Mouse (Mus musculus) lung, adult 2 months (tissue): ENCODE measurements around the gene Mcm8. TPM values are rescaled to one million over a fixed set of nuclear protein-coding genes. Genes with fewer than 3 reads are reported as not detected.

Source experiments
- DNase-seq: peaks from one replicate; pipeline ENCODE4 v3.0.0; 2022
- H3K4me1 ChIP-seq: fragments of 200-500 bp; 2 replicates; pipeline ENCODE4 v1.6.1; 2011; ENCODE audit warnings: low read length; ENCODE audit not compliant: control insufficient read depth, insufficient read depth
- H3K4me3 ChIP-seq: fragments of 200-500 bp; replicated peaks from 2 replicates; pipeline ENCODE3; 2011; ENCODE audit warnings: low read depth, mild to moderate bottlenecking, control low read depth, low read length; ENCODE audit errors: extremely low read depth
- CTCF ChIP-seq: fragments of 200-500 bp; IDR thresholded peaks from 2 replicates; pipeline ENCODE4 v1.5.1; 2011; ENCODE audit warnings: mild to moderate bottlenecking, low read length, control low read depth; ENCODE audit not compliant: insufficient read depth
- POLR2A ChIP-seq: fragments of 200-500 bp; IDR thresholded peaks from 2 replicates; pipeline ENCODE4 v1.6.1; 2011; ENCODE audit warnings: low read depth, mild to moderate bottlenecking, control low read depth, low read length, borderline replicate concordance; ENCODE audit errors: extremely low read depth
- WGBS: fragments of 180-500 bp; shearing (Covaris S2); methylation state at CpG from one replicate; pipeline ENCODE4 v1.1.7; 2018; 5-methylcytosine and 5-hydroxymethylcytosine counted together
- polyA plus RNA-seq: library from polyadenylated mRNA; depleted of rRNA; stranded (reverse); fragments of >200 nt; gene quantifications from 2 replicates; pipeline ENCODE4 v1.2.3, GENCODE M21; 2012

Gene Mcm8
- polyA plus RNA-seq, 1 experiment = 0.78 TPM

- peak; percentile 98 for DNase-seq
- Histone ChIP-seq H3K4me1 (peaks cover 4% of the 10 kb centered on the region), H3K4me3 (peak within 1 kb of the TSS; percentile 61)
- TF ChIP-seq CTCF = peak; percentile 78
- TF ChIP-seq POLR2A = peak; percentile 37; the same call in 1 of the 2 replicates
- WGBS = under 1% methylated on average over 95 of the region's 96 CpGs
Measured at GRCm38 (mm10) chr2:132846407-132847358, 30.7 kb downstream of the Mcm8 start, which contains the start of gene Crls1. TSS of gene Crls1 (plus strand) at chr2:132846666.

- no peak for DNase-seq
- 24% methylated on average over 7 of the region's 7 CpGs for WGBS
- TF ChIP-seq POLR2A (no peak), CTCF (no peak)
- Histone ChIP-seq H3K4me3 (peak overlapping the region; percentile 61), H3K4me1 (peaks cover 4% of the 10 kb centered on the region)
Measured at GRCm38 (mm10) chr2:132847581-132847980, 31.6 kb downstream of the Mcm8 start.

GRCm38 (mm10) chr2:132848361-132848760, 32.4 kb downstream of the Mcm8 start:
- 91% methylated on average over 4 of the region's 4 CpGs for WGBS
- Histone ChIP-seq H3K4me3 (no peak overlapping the region), H3K4me1 (peaks cover 4% of the 10 kb centered on the region)
- TF ChIP-seq CTCF = no peak
- no peak for TF ChIP-seq POLR2A
- no peak for DNase-seq

- 88% methylated on average over 6 of the region's 6 CpGs for whole genome bisulfite sequencing
- peaks cover 4% of the 10 kb centered on the region for H3K4me1 ChIP-seq
- H3K4me3 ChIP-seq = no peak overlapping the region
- TF ChIP-seq POLR2A (no peak), CTCF (no peak)
- DNase-seq = no peak
Measured at GRCm38 (mm10) chr2:132849141-132849540, 33.2 kb downstream of the Mcm8 start.

GRCm38 (mm10) chr2:132853051-132853450, 37.1 kb downstream of the Mcm8 start:
- no peak for DNase-seq
- no peaks in the 10 kb centered on the region; the same call in 1 of the 2 replicates for H3K4me1 ChIP-seq
- WGBS = 91% methylated on average over 1 of the region's 1 CpGs
- no peak for TF ChIP-seq CTCF
- no peak for TF ChIP-seq POLR2A
- H3K4me3 ChIP-seq = no peak overlapping the region

- no peak for TF ChIP-seq CTCF
- TF ChIP-seq POLR2A = no peak
- 77% methylated on average over 5 of the region's 5 CpGs for WGBS
- DNase-seq = no peak
Measured at GRCm38 (mm10) chr2:132856333-132856732, 40.4 kb downstream of the Mcm8 start.

GRCm38 (mm10) chr2:132860435-132860834, 44.5 kb downstream of the Mcm8 start:
- H3K4me1 ChIP-seq = no peaks in the 10 kb centered on the region
- no peak for DNase-seq
- TF ChIP-seq POLR2A (no peak), CTCF (no peak)
- no peak overlapping the region for H3K4me3 ChIP-seq

More at GRCm38 (mm10) chr2:132856333-132856732, 40.4 kb downstream of the Mcm8 start:
- no peaks in the 10 kb centered on the region for H3K4me1 ChIP-seq
- no peak overlapping the region for H3K4me3 ChIP-seq

- H3K4me3 ChIP-seq = no peak overlapping the region
- WGBS = 84% methylated on average over 2 of the region's 2 CpGs
- TF ChIP-seq POLR2A (no peak), CTCF (no peak)
- no peaks in the 10 kb centered on the region for H3K4me1 ChIP-seq
- no peak for DNase-seq
Measured at GRCm38 (mm10) chr2:132861456-132861855, 45.5 kb downstream of the Mcm8 start.

- H3K4me1 ChIP-seq = no peaks in the 10 kb centered on the region
- TF ChIP-seq POLR2A (no peak), CTCF (no peak)
- 87% methylated on average over 2 of the region's 2 CpGs for WGBS
- H3K4me3 ChIP-seq = no peak overlapping the region
- no peak for DNase-seq
Measured at GRCm38 (mm10) chr2:132863325-132863724, 47.4 kb downstream of the Mcm8 start.

- Histone ChIP-seq H3K4me1 (no peaks in the 10 kb centered on the region), H3K4me3 (no peak overlapping the region)
- 62% methylated on average over 5 of the region's 5 CpGs for WGBS
- TF ChIP-seq POLR2A (no peak), CTCF (no peak)
- DNase-seq = no peak
Measured at GRCm38 (mm10) chr2:132867521-132867920, 51.6 kb downstream of the Mcm8 start.
